ENCODE assay signal across 18 mouse cellular contexts in genomic region chr2:35810027-35810426, GRCm38 (mm10).
"Had no signal": no experiment of that assay in that cellular context is flagged by ENCODE, and none has a peak within 500 bp of the region (broad histone marks: within the 10 kb centered on the region; RNA-seq: fewer than 3 reads in every experiment).

No protein-coding gene starts in this region.

- H3K27me3 ChIP-seq: midbrain, embryonic 12.5 days; neural tube, embryonic 13.5 days; neural tube, embryonic 15.5 days had no signal

- DNase-seq: lung, adult 18-20 months; lung, embryonic 14.5 days; lung, postnatal 14 days; lung, postnatal 36 days; midbrain, embryonic 14.5 days; retina, postnatal 1 day; right cerebral cortex, adult 18-20 months; right cerebral cortex, postnatal 25 days; right cerebral cortex, postnatal 4 days; spleen, adult 18-20 months; thymus, adult 18-20 months; thymus, postnatal 14 days; thymus, postnatal 36 days had no signal

- H3K9ac ChIP-seq: lung, embryonic 14.5 days; midbrain, embryonic 12.5 days; neural tube, embryonic 13.5 days; neural tube, embryonic 15.5 days had no signal

- H3K4me2 ChIP-seq: lung, embryonic 14.5 days; midbrain, embryonic 12.5 days; neural tube, embryonic 13.5 days; neural tube, embryonic 15.5 days had no signal

- H3K27ac ChIP-seq: midbrain, embryonic 10.5 days; midbrain, embryonic 12.5 days; neural tube, embryonic 13.5 days; neural tube, embryonic 15.5 days had no signal

- H3K4me3 ChIP-seq: midbrain, embryonic 10.5 days; midbrain, embryonic 12.5 days; myocyte; neural tube, embryonic 13.5 days; neural tube, embryonic 15.5 days had no signal

- H3K36me3 ChIP-seq: midbrain, embryonic 10.5 days; midbrain, embryonic 12.5 days; neural tube, embryonic 13.5 days; neural tube, embryonic 15.5 days had no signal

- H3K9me3 ChIP-seq: midbrain, embryonic 10.5 days; midbrain, embryonic 12.5 days; neural tube, embryonic 13.5 days; neural tube, embryonic 15.5 days had no signal
